26 mouse cellular contexts compared by ENCODE assay signal in the genomic region with DNA sequence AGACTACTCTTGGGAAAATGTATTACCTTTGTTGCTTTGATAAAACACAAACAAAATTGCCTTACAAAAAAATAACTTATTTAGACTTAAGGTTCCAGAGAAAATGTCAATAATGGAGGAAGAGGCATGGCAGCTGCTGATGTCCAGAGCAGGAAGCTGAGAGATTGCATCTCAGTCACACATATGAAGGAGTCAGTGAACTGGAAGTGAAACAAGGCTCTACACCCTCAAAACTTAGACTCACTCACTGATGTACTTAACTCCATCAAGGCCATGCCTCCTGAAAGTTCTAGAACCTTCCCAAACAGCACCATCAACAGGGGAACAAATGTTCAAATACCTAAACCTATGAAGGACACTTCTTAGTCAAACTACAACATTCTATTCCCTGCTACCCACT. TPM values are rescaled to one million over a fixed set of nuclear protein-coding genes. Genes with fewer than 3 reads are reported as not detected.
DNase-seq lines count a peak whose midpoint lies in the region; ATAC-seq and TF ChIP-seq lines count a peak whose summit lies in the region.
"Had no signal": no experiment of that assay in that cellular context is flagged by ENCODE, and none has a peak within 500 bp of the region (broad histone marks: within the 10 kb centered on the region; RNA-seq: fewer than 3 reads in every experiment).

No protein-coding gene starts in this region.

- TF ChIP-seq CTCF in liver, adult 2 months (IDR thresholded peaks at IDR 0.05; ENCODE audit: low read depth, low read length): no peak
- no peak for TF ChIP-seq CTCF in kidney, adult 2 months (conservative IDR thresholded peaks at IDR 0.05; ENCODE audit: insufficient read depth, insufficient read length, low read depth, low read length)

- no peak overlapping the region for H3K27ac ChIP-seq in liver, adult 2 months (replicated peaks; ENCODE audit: insufficient read depth, low read depth, low read length)
- no peak overlapping the region for H3K27ac ChIP-seq in liver, embryonic 11.5 days (ENCODE audit: low read depth, low read length)
- no peak overlapping the region for H3K27ac ChIP-seq in kidney, adult 2 months (ENCODE audit: insufficient read depth, low read depth, low read length)
- H3K27ac ChIP-seq: embryonic facial prominence, embryonic 12.5 days; embryonic facial prominence, embryonic 15.5 days; hindbrain, embryonic 14.5 days; hindbrain, postnatal 0 days had no signal

- H3K9ac ChIP-seq in liver, adult 2 months (ENCODE audit: low read depth, low read length): no peak overlapping the region
- no peak overlapping the region for H3K9ac ChIP-seq in liver, embryonic 11.5 days (ENCODE audit: low read depth, low read length)
- H3K9ac ChIP-seq: embryonic facial prominence, embryonic 12.5 days; embryonic facial prominence, embryonic 15.5 days; forebrain, postnatal 0 days; heart, embryonic 13.5 days; hindbrain, embryonic 14.5 days had no signal

- H3K9me3 ChIP-seq in liver, embryonic 11.5 days (ENCODE audit: control insufficient read depth, low read length): no peaks in the 10 kb centered on the region
- H3K9me3 ChIP-seq: embryonic facial prominence, embryonic 12.5 days; embryonic facial prominence, embryonic 15.5 days had no signal

- no peak for ATAC-seq in liver, embryonic 11.5 days (replicated peaks; ENCODE audit: low FRiP score)
- ATAC-seq in common myeloid progenitor, adult 5-6 weeks (replicated peaks; ENCODE audit: low read depth, poor library complexity, severe bottlenecking): 0 out of 2 replicates have a peak, but pooled peaks have one; percentile 25
- peak; percentile 55 for ATAC-seq in megakaryocyte, adult 5-6 weeks (ENCODE audit: poor library complexity, severe bottlenecking)
- ATAC-seq: activated CD4-positive, CD25-positive, alpha-beta regulatory T cell, adult 4 months; forebrain, embryonic 14.5 days; forebrain, postnatal 0 days; hindbrain, postnatal 0 days; inflammation-experienced regulatory T-cells, adult 6 months had no signal

- no peaks in the 10 kb centered on the region for H3K36me3 ChIP-seq in liver, adult 2 months (ENCODE audit: control insufficient read depth, insufficient read depth, low read length)
- no peaks in the 10 kb centered on the region for H3K36me3 ChIP-seq in liver, embryonic 11.5 days (ENCODE audit: control insufficient read depth, insufficient read depth, low read length)
- H3K36me3 ChIP-seq in splenic B cell, adult 2 months (ENCODE audit: control insufficient read depth, insufficient read depth, low read length, poor library complexity, severe bottlenecking): no peaks in the 10 kb centered on the region
- no peaks in the 10 kb centered on the region for H3K36me3 ChIP-seq in kidney, adult 2 months (ENCODE audit: control insufficient read depth, insufficient read depth, low read length)
- H3K36me3 ChIP-seq: embryonic facial prominence, embryonic 12.5 days; embryonic facial prominence, embryonic 15.5 days; heart, embryonic 13.5 days had no signal

- no peak overlapping the region for H3K4me3 ChIP-seq in liver, adult 2 months (ENCODE audit: insufficient read depth, low read depth, low read length)
- no peak overlapping the region for H3K4me3 ChIP-seq in liver, embryonic 11.5 days (ENCODE audit: low read depth, low read length)
- no peak overlapping the region for H3K4me3 ChIP-seq in kidney, adult 2 months (ENCODE audit: insufficient read depth, low read depth, low read length)
- H3K4me3 ChIP-seq: embryonic facial prominence, embryonic 12.5 days; embryonic facial prominence, embryonic 15.5 days; heart, embryonic 13.5 days had no signal

- DNase-seq in liver, adult 2 months (ENCODE audit: extremely low read depth, low read depth, low spot score): peak; percentile 15
- no peak for DNase-seq in liver, embryonic 11.5 days (ENCODE audit: low spot score)
- peak; percentile 6 for DNase-seq in splenic B cell, adult 2 months (ENCODE audit: low read depth, low spot score)
- DNase-seq in adrenal gland, adult 2 months: no peak
- no peak for DNase-seq in kidney, adult 18-20 months
- no peak for DNase-seq in kidney, adult 2 months
- DNase-seq: adrenal gland, postnatal 10 days; adrenal gland, postnatal 36 days; cerebellum, adult 11 months; cerebellum, adult 8-10 months; cerebellum, postnatal 14 days; forebrain, postnatal 0 days; gastrocnemius, postnatal 36 days; heart, adult 18-20 months; heart, postnatal 14 days; heart, postnatal 4 days had no signal

- no peaks in the 10 kb centered on the region for H3K4me1 ChIP-seq in liver, adult 2 months (ENCODE audit: control insufficient read depth, insufficient read depth, low read length)
- H3K4me1 ChIP-seq in liver, embryonic 11.5 days (replicated peaks; ENCODE audit: control insufficient read depth, insufficient read depth, low read length): no peaks in the 10 kb centered on the region
- no peaks in the 10 kb centered on the region for H3K4me1 ChIP-seq in kidney, adult 2 months (ENCODE audit: control insufficient read depth, insufficient read depth, low read length)
- H3K4me1 ChIP-seq: embryonic facial prominence, embryonic 12.5 days; embryonic facial prominence, embryonic 15.5 days had no signal

- no peaks in the 10 kb centered on the region for H3K27me3 ChIP-seq in liver, adult 2 months (ENCODE audit: control insufficient read depth, insufficient read depth, low read length)
- no peaks in the 10 kb centered on the region for H3K27me3 ChIP-seq in liver, embryonic 11.5 days (replicated peaks; ENCODE audit: control insufficient read depth, insufficient read depth, low read length)
- no peaks in the 10 kb centered on the region; the same call in 1 of the 2 replicates for H3K27me3 ChIP-seq in splenic B cell, adult 2 months (ENCODE audit: control insufficient read depth, insufficient read depth, low read length, poor library complexity, severe bottlenecking)
- H3K27me3 ChIP-seq in kidney, adult 2 months (replicated peaks; ENCODE audit: control insufficient read depth, insufficient read depth, low read length): no peaks in the 10 kb centered on the region; the same call in 1 of the 2 replicates
- H3K27me3 ChIP-seq: embryonic facial prominence, embryonic 12.5 days; embryonic facial prominence, embryonic 15.5 days; heart, embryonic 13.5 days had no signal

- H3K4me2 ChIP-seq in liver, embryonic 11.5 days: no peak overlapping the region
- H3K4me2 ChIP-seq: embryonic facial prominence, embryonic 12.5 days; embryonic facial prominence, embryonic 15.5 days; heart, embryonic 13.5 days; hindbrain, embryonic 14.5 days had no signal

- H3K79me2 ChIP-seq in liver, adult 2 months (ENCODE audit: control insufficient read depth, insufficient read depth, low read length): no peaks in the 10 kb centered on the region

- TF ChIP-seq POLR2A in liver, adult 2 months (IDR thresholded peaks at IDR 0.05; ENCODE audit: extremely low read depth, insufficient read depth, low read length): no peak
- TF ChIP-seq POLR2A in kidney, adult 2 months (IDR thresholded peaks at IDR 0.05; ENCODE audit: low read depth, low read length): no peak

RNA-seq across cellular contexts. Expression of a gene that starts 23.9 kb away (rescaled TPM):
- total RNA-seq in liver, adult 2 months (2014; rRNA removed): 50.9 and 56.3 TPM in 2 replicates
- polyA plus RNA-seq in liver, adult 2 months (2012; rRNA removed): 9.4 TPM in 2 replicates
- 55.3 and 62.7 TPM in 2 replicates for polyA plus RNA-seq in liver, embryonic 11.5 days (2014; fragmentation: Nextera tagmentation; extraction: Ambion mirVana)
- total RNA-seq in common myeloid progenitor, adult 5-6 weeks (2017): 115 and 125 TPM in 2 replicates
- 46.7 and 50.4 TPM in 2 replicates for total RNA-seq in megakaryocyte, adult 5-6 weeks (2015)
- 106 and 112 TPM in 2 replicates for total RNA-seq in megakaryocyte, adult 5-6 weeks (2017)
- 10 to 100 TPM; 58.8 to 64.5 TPM for total RNA-seq in adrenal gland, adult 2 months (2021)
- polyA plus RNA-seq in adrenal gland, adult 2 months (2012; rRNA removed): 4.3 and 5.2 TPM in 2 replicates
- 11.5 and 15.5 TPM in 2 replicates for polyA plus RNA-seq in kidney, adult 2 months (2012; rRNA removed)

Comparison
In these comparisons a context has a peak if more than half of its experiments do, and no peak if none do; other contexts are left out.
1. DNase-seq: peak in liver, adult 2 months (single experiment) and splenic B cell, adult 2 months (single experiment); none in liver, embryonic 11.5 days (single experiment), adrenal gland, adult 2 months (single experiment), kidney, adult 18-20 months (single experiment) and kidney, adult 2 months (single experiment).